In the genomic region with DNA sequence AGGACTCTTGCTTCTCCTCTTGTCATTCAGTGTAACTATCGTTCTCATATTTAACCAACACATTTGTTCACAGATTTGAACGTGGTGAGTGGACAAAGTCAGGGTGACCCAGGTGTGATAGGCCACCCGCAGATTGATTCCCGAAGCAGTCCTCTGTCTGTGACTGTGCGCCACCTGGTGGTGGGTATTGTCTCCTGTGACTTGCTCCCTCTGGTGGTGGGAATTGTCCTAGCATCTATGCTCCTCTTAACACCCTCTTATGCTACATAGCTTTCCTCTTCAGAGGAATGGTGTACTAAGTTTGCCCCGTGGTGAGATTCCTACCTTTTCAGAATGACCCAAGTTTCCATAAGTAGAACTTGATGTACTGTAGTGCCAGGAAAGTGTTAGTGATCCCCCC, we compare ENCODE assay signal across 8 mouse cellular contexts. TPM values are rescaled to one million over a fixed set of nuclear protein-coding genes. Genes with fewer than 3 reads are reported as not detected.
DNase-seq lines count a peak whose midpoint lies in the region; TF ChIP-seq lines count a peak whose summit lies in the region.

No protein-coding gene starts in this region.

- H3K9ac ChIP-seq in MEL (ENCODE audit: control insufficient read depth, low read depth, low read length, poor library complexity, severe bottlenecking), result peak overlapping the region; percentile 52

- H3K27me3 ChIP-seq in C2C12 (ENCODE audit: control insufficient read depth, insufficient read depth, insufficient read length) (no peaks in the 10 kb centered on the region), MEL (ENCODE audit: control insufficient read depth in 1 of 2, insufficient read depth in 2 of 2, low read length in 2 of 2) (no peaks in the 10 kb centered on the region)

- TF ChIP-seq RAD21 in MEL (IDR thresholded peaks at IDR 0.05; ENCODE audit: low read depth, low read length), result peak; percentile 74

- H3K4me3 ChIP-seq in C2C12 (ENCODE audit: insufficient read depth, poor library complexity, severe bottlenecking), result no peak overlapping the region
- H3K4me3 ChIP-seq in MEL (ENCODE audit: control insufficient read depth in 1 of 2, insufficient read depth in 1 of 2, low read depth in 2 of 2, low read length in 2 of 2), result peak overlapping the region in 1 of 2 experiments; percentile 35; a peak in 1 of 4 replicates

- no peak for TF ChIP-seq POLR2A in MEL (IDR thresholded peaks at IDR 0.05; ENCODE audit: control insufficient read depth in 1 of 2, insufficient read depth in 1 of 2, low read depth in 1 of 2, low read length in 2 of 2, poor library complexity in 1 of 2)

- TF ChIP-seq CTCF in C2C12 (IDR thresholded peaks at IDR 0.05; ENCODE audit: control insufficient read depth, insufficient read depth, insufficient read length) (peak; percentile 100), MEL (IDR thresholded peaks at IDR 0.05 in 2 of 3, conservative IDR thresholded peaks at IDR 0.05 in 1 of 3; ENCODE audit: control insufficient read depth in 1 of 3, insufficient read depth in 1 of 3, low read depth in 2 of 3, low read length in 3 of 3, poor library complexity in 1 of 3, severe bottlenecking in 1 of 3) (peak in 2 of 3 experiments; percentile 97 to 100; a peak in 5 of 6 replicates)

- H3K9me3 ChIP-seq in MEL (replicated peaks; ENCODE audit: insufficient read depth, low read length), result no peaks in the 10 kb centered on the region

- H3K4me1 ChIP-seq in MEL (ENCODE audit: control insufficient read depth in 1 of 2, insufficient read depth in 2 of 2, low read length in 2 of 2), result no peaks in the 10 kb centered on the region

- 0 out of 4 replicates have a peak, but pooled peaks of 1 of the 2 experiments have one; percentile 12 for TF ChIP-seq EP300 in MEL (IDR thresholded peaks at IDR 0.05; ENCODE audit: low read depth in 1 of 2, low read length in 2 of 2)

- no peak overlapping the region for H3ac ChIP-seq in C2C12 (ENCODE audit: control insufficient read depth, insufficient read length, low read depth)

- H3K79me2 ChIP-seq in C2C12 (ENCODE audit: control insufficient read depth, insufficient read depth), result no peaks in the 10 kb centered on the region
- H3K79me2 ChIP-seq in MEL (ENCODE audit: control insufficient read depth, insufficient read depth, low read length, poor library complexity), result no peaks in the 10 kb centered on the region

- H3K36me3 ChIP-seq in C2C12 (ENCODE audit: control insufficient read depth, insufficient read depth) (no peaks in the 10 kb centered on the region), MEL (ENCODE audit: control insufficient read depth in 1 of 2, insufficient read depth in 2 of 2, low read length in 2 of 2) (no peaks in the 10 kb centered on the region)

- DNase-seq in MEL (ENCODE audit: low read depth, low spot score), result peak; percentile 84
- peak; percentile 77 for DNase-seq in cerebellum, adult 8-10 months
- peak; percentile 75 to 79 for DNase-seq in gastrocnemius, adult 8-10 months (ENCODE audit: low spot score in 2 of 2)
- peak; percentile 68 to 94 for DNase-seq in layer of hippocampus, adult 18-20 months (ENCODE audit: low spot score in 2 of 2)
- DNase-seq in lung, postnatal 10 days, result peak; percentile 88
- peak; percentile 96 for DNase-seq in right cerebral cortex, postnatal 4 days
- DNase-seq in yolk sac, embryonic 10.5 days (ENCODE audit: low spot score), result peak; percentile 59

- no peak overlapping the region for H3K27ac ChIP-seq in MEL (ENCODE audit: control insufficient read depth, low read depth, low read length)

- H3K79me3 ChIP-seq in C2C12 (ENCODE audit: low read depth), result no peaks in the 10 kb centered on the region

TF ChIP-seq in C2C12, 6 proteins besides CTCF, POLR2A, EP300 and RAD21:
- TF ChIP-seq CEBPB (IDR thresholded peaks at IDR 0.05; ENCODE audit: low read depth) (no peak), MAX (IDR thresholded peaks at IDR 0.05) (no peak), MYOG (IDR thresholded peaks at IDR 0.05; ENCODE audit: control insufficient read depth, extremely low read depth, insufficient read length) (no peak), MYOD1 (IDR thresholded peaks at IDR 0.05; ENCODE audit: control insufficient read depth, insufficient read length, low read depth) (no peak), USF1 (IDR thresholded peaks at IDR 0.05; ENCODE audit: low read depth) (no peak), FOSL1 (IDR thresholded peaks at IDR 0.05; ENCODE audit: insufficient read depth, low read length, poor library complexity, severe bottlenecking) (no peak)
TF ChIP-seq in C2C12: peak in this region for 0.

TF ChIP-seq in MEL, 35 proteins besides CTCF, POLR2A, EP300 and RAD21:
- TF ChIP-seq SIN3A (IDR thresholded peaks at IDR 0.05; ENCODE audit: low read length) (0 out of 2 replicates have a peak, but pooled peaks have one; percentile 28), HCFC1 (IDR thresholded peaks at IDR 0.05; ENCODE audit: low read depth, low read length) (0 out of 2 replicates have a peak, but pooled peaks have one; percentile 46), ZC3H11A (IDR thresholded peaks at IDR 0.05; ENCODE audit: low read depth, low read length) (peak; percentile 70), SMC3 (IDR thresholded peaks at IDR 0.05; ENCODE audit: low read depth, low read length) (peak; percentile 99), TBP (IDR thresholded peaks at IDR 0.05; ENCODE audit: low read depth, low read length) (peak; percentile 29; the same call in 1 of the 2 replicates), ZNF384 (IDR thresholded peaks at IDR 0.05; ENCODE audit: low read depth, low read length) (peak; percentile 64), E2F4 (IDR thresholded peaks at IDR 0.05; ENCODE audit: borderline replicate concordance, low read depth, low read length) (no peak), BHLHE40 (IDR thresholded peaks at IDR 0.05; ENCODE audit: borderline replicate concordance, low read depth, low read length) (peak; percentile 51), JUND (IDR thresholded peaks at IDR 0.05; ENCODE audit: low read depth, low read length) (peak; percentile 73; the same call in 1 of the 2 replicates), UBTF (IDR thresholded peaks at IDR 0.05; ENCODE audit: borderline replicate concordance, insufficient read depth, low read depth, low read length) (no peak)

RNA-seq across cellular contexts. Expression of a gene that starts 4.7 kb away (rescaled TPM):
- 0.06 TPM for polyA plus RNA-seq in C2C12 (2012; fragmentation: generic; extraction: Trizol)
- total RNA-seq in MEL (2012; rRNA removed), result not detected in 2 replicates
- polyA plus RNA-seq in MEL (2012; ENCODE audit: insufficient read depth in 1 of 2, insufficient read length in 2 of 2, low read depth in 1 of 2, low replicate concordance in 2 of 2, missing spikeins in 1 of 2), result not detected
- under 1 TPM; 0.22 to 0.73 (median 0.45) TPM for total RNA-seq in gastrocnemius, adult 8-10 months (2022)
- 10 to 100 TPM in 1 of 2 experiments, 1 to 10 TPM in 1; 9.5 to 11.1 TPM for total RNA-seq in layer of hippocampus, adult 18-20 months (2021)

RNA-seq across cellular contexts. Expression of a gene that starts 45.3 kb away (rescaled TPM):
- polyA plus RNA-seq in C2C12 (2012; fragmentation: generic; extraction: Trizol) (27.7 TPM), MEL (2012; ENCODE audit: insufficient read depth in 1 of 2, insufficient read length in 2 of 2, low read depth in 1 of 2, low replicate concordance in 2 of 2, missing spikeins in 1 of 2) (10 to 100 TPM in 1 of 2 experiments, not detected in 1; 26.1 TPM)
- total RNA-seq in MEL (2012; rRNA removed), result 24.3 and 30.6 TPM in 2 replicates
- total RNA-seq in gastrocnemius, adult 8-10 months (2022), result 10 to 100 TPM; 42.6 to 48.0 (median 47.3) TPM
- 10 to 100 TPM; 41.7 to 42.8 TPM for total RNA-seq in layer of hippocampus, adult 18-20 months (2021)

Comparison
In these comparisons a context has a peak if more than half of its experiments do, and no peak if none do; other contexts are left out.
1. RNA of a gene that starts 4.7 kb away (total RNA-seq): 9.5 to 11.1 TPM in layer of hippocampus, adult 18-20 months; 0.22 to 0.73 TPM in gastrocnemius, adult 8-10 months and not detected in MEL; every median in the first group is over 4 times any median in the second.
2. Peak in every context shown above with its lines, with median percentiles within 50 percentile points of each other: DNase-seq.